Mouse (Mus musculus) bone marrow, adult 2 months (tissue): ENCODE measurements around the gene Rapgef5.

ENCODE experiments used
- CTCF ChIP-seq: fragments of 200-500 bp; IDR thresholded peaks from 2 replicates; pipeline ENCODE4 v1.5.1; 2011; ENCODE audit warnings: low read length, control low read depth; ENCODE audit not compliant: control insufficient read depth, insufficient read depth
- POLR2A ChIP-seq: fragments of 200-500 bp; IDR thresholded peaks from 2 replicates; pipeline ENCODE4 v1.6.1; 2011; ENCODE audit warnings: low read depth, mild to moderate bottlenecking, control low read depth, low read length, borderline replicate concordance; ENCODE audit not compliant: control insufficient read depth

GRCm38 (mm10) chr12:117725011-117725410 lies 208.7 kb downstream of the Rapgef5 start:
- TF ChIP-seq POLR2A (no peak), CTCF (no peak)
